Mouse (Mus musculus): ENCODE results near the gene Ess2.

Gene Ess2

GRCm38 (mm10) chr16:17853263-17853662 lies 57.9 kb downstream of the Ess2 start:
- no peak for DNase-seq

DNA sequence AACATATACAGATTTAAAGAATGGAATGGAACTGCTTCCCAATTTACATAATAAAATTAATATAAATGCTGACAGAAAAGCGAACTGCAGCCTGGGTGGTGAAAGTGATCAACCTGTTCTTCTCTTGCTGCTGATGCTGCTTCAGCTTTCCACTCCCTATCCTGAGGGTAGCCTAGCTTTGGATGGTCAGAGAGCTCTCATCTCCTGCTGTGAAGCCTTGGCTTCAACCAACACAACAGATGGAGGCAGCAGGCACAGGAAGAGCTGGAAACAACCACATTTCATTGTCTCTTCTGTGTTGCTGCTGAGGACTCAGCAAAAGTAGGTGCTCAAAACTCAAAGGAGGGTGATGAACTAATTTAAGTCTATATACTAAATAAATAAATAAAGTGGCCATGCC lies 59.3 kb downstream of the Ess2 start:
- DNase-seq = no peak

GRCm38 (mm10) chr16:17851331-17851730 lies 59.8 kb downstream of the Ess2 start:
- DNase-seq = no peak
